In the genomic region with DNA sequence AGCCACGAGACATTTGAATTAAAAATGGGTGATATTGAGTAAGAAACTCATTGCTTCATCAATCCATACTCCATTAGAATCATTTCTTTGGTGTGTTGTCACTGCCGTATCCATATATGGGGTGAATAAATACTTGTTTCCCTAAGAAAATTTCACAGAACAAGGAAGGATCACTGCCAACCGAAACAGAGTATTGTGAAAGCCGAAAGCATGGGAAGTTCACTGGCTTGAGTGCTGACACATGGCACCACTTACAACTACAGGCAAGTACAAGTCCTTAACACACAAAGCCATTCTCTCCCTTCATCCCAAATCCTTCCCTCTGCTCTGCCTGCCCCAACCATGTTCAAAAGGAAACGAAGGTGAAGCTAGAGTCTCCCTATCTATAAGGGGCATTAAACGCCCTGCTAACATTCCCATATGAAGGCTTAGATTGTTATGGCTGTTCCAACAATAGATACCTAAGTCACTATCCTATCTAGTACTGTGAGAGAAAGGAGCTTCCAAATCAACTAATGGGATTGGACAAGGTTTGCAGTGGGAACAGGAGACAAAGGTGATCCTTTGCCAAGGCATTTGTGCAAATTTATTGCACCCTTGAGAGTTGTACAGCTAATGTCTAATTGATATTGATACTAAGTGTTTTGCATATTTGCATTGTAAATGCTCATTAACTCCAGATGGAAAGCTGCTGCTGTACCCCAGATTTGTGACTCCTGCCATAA, we compare ENCODE assay signal across 28 mouse cellular contexts.
DNase-seq lines count a peak whose midpoint lies in the region; ATAC-seq and TF ChIP-seq lines count a peak whose summit lies in the region.
"Had no signal": no experiment of that assay in that cellular context is flagged by ENCODE, and none has a peak within 500 bp of the region (broad histone marks: within the 10 kb centered on the region; RNA-seq: fewer than 3 reads in every experiment).

No protein-coding gene starts in this region.

- DNase-seq in lung, adult 18-20 months = peak; percentile 69 to 78
- DNase-seq in lung, adult 2 months = no peak
- peak; percentile 86 for DNase-seq in adipocyte (ENCODE audit: low spot score)
- DNase-seq in gonadal fat pad, adult 2 months (ENCODE audit: low read depth) = peak; percentile 96
- DNase-seq in lung, postnatal 25 days (ENCODE audit: low spot score) = peak; percentile 79
- DNase-seq in gastrocnemius, postnatal 36 days = no peak
- DNase-seq: adrenal gland, adult 2 months; adrenal gland, postnatal 36 days; cerebellum, adult 18-20 months; cerebellum, postnatal 10 days; heart, postnatal 10 days; kidney, adult 18-20 months; kidney, postnatal 25 days; left cerebral cortex, postnatal 4 days; liver, embryonic 13.5 days; lung, embryonic 14.5 days; right cerebral cortex, adult 18-20 months; thymus, adult 18-20 months; thymus, postnatal 25 days had no signal

- intact Hi-C loops in gastrocnemius, postnatal 36 days (cut with DNase I) = no loop called here

- ATAC-seq in granulocyte monocyte progenitor cell, adult 5-6 weeks (replicated peaks; ENCODE audit: poor library complexity, severe bottlenecking) = no peak
- ATAC-seq: CD4-positive, CD25-positive, alpha-beta regulatory T cell, adult 4 months; forebrain, embryonic 16.5 days had no signal

- peaks cover 2% of the 10 kb centered on the region; the same call in 1 of the 2 replicates for H3K4me1 ChIP-seq in lung, adult 2 months (ENCODE audit: control insufficient read depth, insufficient read depth, low read length)
- H3K4me1 ChIP-seq: forebrain, embryonic 10.5 days; heart, embryonic 13.5 days; hindbrain, embryonic 15.5 days; kidney, embryonic 15.5 days; liver, embryonic 13.5 days; midbrain, embryonic 12.5 days had no signal

- TF ChIP-seq CTCF in lung, adult 2 months (IDR thresholded peaks at IDR 0.05; ENCODE audit: insufficient read depth, low read length) = no peak

- no peak for TF ChIP-seq POLR2A in lung, adult 2 months (IDR thresholded peaks at IDR 0.05; ENCODE audit: borderline replicate concordance, extremely low read depth, low read depth, low read length)

- H3K4me3 ChIP-seq in lung, adult 2 months (replicated peaks; ENCODE audit: extremely low read depth, low read depth, low read length) = no peak overlapping the region
- H3K4me3 ChIP-seq: forebrain, embryonic 10.5 days; heart, embryonic 13.5 days; hindbrain, embryonic 15.5 days; kidney, embryonic 15.5 days; layer of hippocampus, adult 2 months; liver, embryonic 13.5 days; midbrain, embryonic 12.5 days had no signal

- 67% methylated on average over 6 of the region's 6 CpGs for WGBS in lung, adult 2 months

Comparison
In these comparisons a context has a peak if more than half of its experiments do, and no peak if none do; other contexts are left out.
1. DNase-seq: peak in lung, adult 18-20 months (2 of 2), adipocyte (single experiment), gonadal fat pad, adult 2 months (single experiment) and lung, postnatal 25 days (single experiment); none in lung, adult 2 months (single experiment) and gastrocnemius, postnatal 36 days (0 of 2).